Mouse (Mus musculus) CH12.LX (cell line): ENCODE measurements at regions not wholly inside any gene's neighbourhood (a gene's known extent, or its start where the extent isn't known, plus 50 kb on each side); places are given as distances from the start of the nearest gene placed in this dataset.

Experiments used
- DNase-seq: peaks from one replicate; pipeline ENCODE4 v3.0.0-alpha.2; 2013; ENCODE audit errors: extremely low read depth
- H3K27ac ChIP-seq: 2 replicates; pipeline ENCODE4 v1.5.1; 2012; ENCODE audit warnings: low read depth, mild to moderate bottlenecking, control low read depth, moderate library complexity; ENCODE audit not compliant: insufficient read depth
- H3K27me3 ChIP-seq: replicated peaks from 2 replicates; pipeline ENCODE3; 2012; ENCODE audit warnings: inconsistent platforms
- H3K36me3 ChIP-seq, 2 experiments: replicated peaks in 1 of 2; 2 replicates each; pipeline versions ENCODE3 to v1.6.1; 2012; ENCODE audit warnings: inconsistent platforms in 1 of 2, low read length in 1 of 2, mild to moderate bottlenecking in 1 of 2, mixed read lengths in 1 of 2, moderate library complexity in 1 of 2; ENCODE audit not compliant: control insufficient read depth in 1 of 2, insufficient read depth in 1 of 2
- H3K4me1 ChIP-seq, 2 experiments: 2 replicates each; pipeline ENCODE4 v1.6.1; 2012; ENCODE audit warnings: inconsistent platforms in 1 of 2, moderate library complexity in 1 of 2; ENCODE audit not compliant: insufficient read depth in 2 of 2, control insufficient read depth in 1 of 2
- H3K4me2 ChIP-seq: 2 replicates; pipeline ENCODE4 v1.6.1; 2012; ENCODE audit warnings: low read depth, mild to moderate bottlenecking, control low read depth; ENCODE audit not compliant: poor library complexity, insufficient read depth, severe bottlenecking
- H3K4me3 ChIP-seq, 3 experiments: fragments of 150-350 bp in 1 of 3; sonication (generic) in 1 of 3; replicated peaks in 1 of 3; 2 replicates each; pipeline versions ENCODE3 to v1.5.1; 2011 to 2012; ENCODE audit warnings: low read depth in 2 of 3, low read length in 2 of 3, mild to moderate bottlenecking in 2 of 3, moderate library complexity in 2 of 3, control low read depth in 1 of 3, improper control_type of control experiment in 1 of 3, inconsistent platforms in 1 of 3, mixed read lengths in 1 of 3; ENCODE audit not compliant: poor library complexity in 1 of 3
- H3K79me2 ChIP-seq: replicated peaks from 2 replicates; pipeline ENCODE4 v1.6.1; 2012; ENCODE audit warnings: mild to moderate bottlenecking, moderate library complexity; ENCODE audit not compliant: control insufficient read depth, poor library complexity, insufficient read depth, severe bottlenecking; ENCODE audit errors: extremely low read depth
- H3K9ac ChIP-seq: 2 replicates; pipeline ENCODE4 v1.6.1; 2012; ENCODE audit warnings: low read depth, mild to moderate bottlenecking, control low read depth, moderate library complexity; ENCODE audit not compliant: insufficient read depth
- H3K9me3 ChIP-seq: replicated peaks from 2 replicates; pipeline ENCODE3; 2012; ENCODE audit warnings: low read length, inconsistent platforms, mixed read lengths
- BHLHE40 ChIP-seq: IDR thresholded peaks from 2 replicates; pipeline ENCODE4 v1.6.1; 2011; ENCODE audit warnings: mild to moderate bottlenecking, low read depth, low read length, improper control_type of control experiment
- CHD1 ChIP-seq: IDR thresholded peaks from 2 replicates; pipeline ENCODE4 v1.6.1; 2012; ENCODE audit warnings: low read depth, low read length, improper control_type of control experiment, inconsistent platforms
- CHD2 ChIP-seq: IDR thresholded peaks from 2 replicates; pipeline ENCODE4 v1.6.1; 2011; ENCODE audit warnings: low read length, improper control_type of control experiment
- CTCF ChIP-seq, 2 experiments: IDR thresholded peaks in 1 of 2; conservative IDR thresholded peaks in 1 of 2; 2 replicates each; pipeline ENCODE4 v1.5.1; 2011 to 2012; ENCODE audit warnings: low read depth in 2 of 2, low read length in 2 of 2, improper control_type of control experiment in 1 of 2, inconsistent platforms in 1 of 2, mild to moderate bottlenecking in 1 of 2, moderate library complexity in 1 of 2
- E2F4 ChIP-seq: IDR thresholded peaks from 2 replicates; pipeline ENCODE4 v1.6.1; 2011; ENCODE audit warnings: low read depth, low read length, improper control_type of control experiment; ENCODE audit not compliant: insufficient replicate concordance
- ELF1 ChIP-seq: IDR thresholded peaks from 2 replicates; pipeline ENCODE4 v1.6.1; 2014; ENCODE audit warnings: low read depth, mild to moderate bottlenecking, inconsistent platforms, low read length, improper control_type of control experiment
- EP300 ChIP-seq: IDR thresholded peaks from 2 replicates; pipeline ENCODE4 v1.6.1; 2011; ENCODE audit warnings: low read length, improper control_type of control experiment
- ETS1 ChIP-seq: conservative IDR thresholded peaks from 2 replicates; pipeline ENCODE4 v1.6.1; 2012; ENCODE audit warnings: low read depth, mild to moderate bottlenecking, inconsistent platforms, low read length, improper control_type of control experiment, moderate library complexity
- GABPA ChIP-seq: IDR thresholded peaks from 2 replicates; pipeline ENCODE4 v1.6.1; 2012; ENCODE audit warnings: low read depth, low read length, improper control_type of control experiment, inconsistent platforms; ENCODE audit not compliant: insufficient replicate concordance
- HCFC1 ChIP-seq: IDR thresholded peaks from 2 replicates; pipeline ENCODE4 v1.6.1; 2012; ENCODE audit warnings: low read depth, mild to moderate bottlenecking, inconsistent platforms, low read length, improper control_type of control experiment
- IRF4 ChIP-seq: IDR thresholded peaks from 2 replicates; pipeline ENCODE4 v1.6.1; 2014; ENCODE audit warnings: low read depth, mild to moderate bottlenecking, inconsistent platforms, low read length, improper control_type of control experiment
- JUN ChIP-seq: IDR thresholded peaks from 2 replicates; pipeline ENCODE4 v1.6.1; 2011; ENCODE audit warnings: low read depth, mild to moderate bottlenecking, low read length, improper control_type of control experiment, moderate library complexity; ENCODE audit not compliant: insufficient read depth
- JUND ChIP-seq: conservative IDR thresholded peaks from 2 replicates; pipeline ENCODE4 v1.6.1; 2011; ENCODE audit warnings: low read depth, low read length, improper control_type of control experiment
- KAT2A ChIP-seq: IDR thresholded peaks from 2 replicates; pipeline ENCODE4 v1.6.1; 2012; ENCODE audit warnings: low read length, improper control_type of control experiment, inconsistent platforms; ENCODE audit not compliant: insufficient replicate concordance
- MAFK ChIP-seq: IDR thresholded peaks from 2 replicates; pipeline ENCODE4 v1.6.1; 2011; ENCODE audit warnings: low read length, improper control_type of control experiment; ENCODE audit not compliant: insufficient replicate concordance
- MYC ChIP-seq: IDR thresholded peaks from 2 replicates; pipeline ENCODE4 v1.6.1; 2011; ENCODE audit warnings: low read depth, mild to moderate bottlenecking, improper control_type of control experiment, low read length
- NELFE ChIP-seq: IDR thresholded peaks from 2 replicates; pipeline ENCODE4 v1.6.1; 2011; ENCODE audit warnings: low read depth, low read length, improper control_type of control experiment
- NRF1 ChIP-seq: IDR thresholded peaks from 2 replicates; pipeline ENCODE4 v1.6.1; 2014; ENCODE audit warnings: low read depth, mild to moderate bottlenecking, inconsistent platforms, low read length, improper control_type of control experiment, moderate library complexity
- PAX5 ChIP-seq: IDR thresholded peaks from 2 replicates; pipeline ENCODE4 v1.6.1; 2012; ENCODE audit warnings: low read length, inconsistent platforms, mixed read lengths
- RCOR1 ChIP-seq: conservative IDR thresholded peaks from 2 replicates; pipeline ENCODE4 v1.6.1; 2012; ENCODE audit warnings: low read depth, mild to moderate bottlenecking, inconsistent platforms, low read length, improper control_type of control experiment
- SIN3A ChIP-seq: IDR thresholded peaks from 2 replicates; pipeline ENCODE4 v1.6.1; 2012; ENCODE audit warnings: low read length, improper control_type of control experiment, inconsistent platforms
- SMC3 ChIP-seq: IDR thresholded peaks from 2 replicates; pipeline ENCODE4 v1.6.1; 2011; ENCODE audit warnings: low read depth, low read length, improper control_type of control experiment
- TBP ChIP-seq: conservative IDR thresholded peaks from 2 replicates; pipeline ENCODE4 v1.6.1; 2011; ENCODE audit warnings: low read depth, low read length, improper control_type of control experiment
- TCF12 ChIP-seq: IDR thresholded peaks from 2 replicates; pipeline ENCODE4 v1.6.1; 2014; ENCODE audit warnings: low read depth, mild to moderate bottlenecking, inconsistent platforms, low read length, improper control_type of control experiment
- UBTF ChIP-seq: IDR thresholded peaks from 2 replicates; pipeline ENCODE4 v1.6.1; 2012; ENCODE audit warnings: low read depth, mild to moderate bottlenecking, inconsistent platforms, low read length, improper control_type of control experiment, moderate library complexity
- USF1 ChIP-seq: IDR thresholded peaks from 2 replicates; pipeline ENCODE4 v1.6.1; 2014; ENCODE audit warnings: low read depth, mild to moderate bottlenecking, inconsistent platforms, low read length, improper control_type of control experiment
- ZC3H11A ChIP-seq: IDR thresholded peaks from 2 replicates; pipeline ENCODE4 v1.6.1; 2012; ENCODE audit warnings: low read depth, mild to moderate bottlenecking, inconsistent platforms, low read length, improper control_type of control experiment
- ZKSCAN1 ChIP-seq: IDR thresholded peaks from 2 replicates; pipeline ENCODE4 v1.6.1; 2012; ENCODE audit warnings: low read depth, inconsistent platforms, low read length, improper control_type of control experiment, borderline replicate concordance
- ZMIZ1 ChIP-seq: IDR thresholded peaks from 2 replicates; pipeline ENCODE4 v1.6.1; 2012; ENCODE audit warnings: low read depth, mild to moderate bottlenecking, inconsistent platforms, low read length, improper control_type of control experiment
- ZNF384 ChIP-seq: IDR thresholded peaks from 2 replicates; pipeline ENCODE4 v1.6.1; 2012; ENCODE audit warnings: low read depth, low read length, improper control_type of control experiment, inconsistent platforms
- dilution Hi-C: fragments of 300-500 bp; cut with MboI; formaldehyde crosslinking; loops from 2 replicates; pipeline ENCODE4 v1.14.3; 2020; ENCODE audit warnings: low sequenced_read_pairs; ENCODE audit not compliant: extremely low pct_unique_long_range_greater_than_20kb, extremely low pct_ligation_motif_present
- in situ Hi-C: fragments of 300-500 bp; cut with MboI; formaldehyde crosslinking; loops from 3 replicates; pipeline ENCODE4 v1.14.3; 2019; ENCODE audit warnings: low sequenced_read_pairs, low pct_ligation_motif_present, low pct_unique_long_range_greater_than_20kb, mixed read lengths

GRCm38 (mm10) chr7:136798605-136799004 is 95.8 kb upstream of the Mgmt start:
- H3K36me3 ChIP-seq = no peaks in the 10 kb centered on the region
- dilution Hi-C loops (no loop called here), in situ Hi-C loops (no loop called here)
- H3K4me3 ChIP-seq = no peak overlapping the region
- peak; percentile 18 for DNase-seq
- no peak overlapping the region for H3K9ac ChIP-seq
- H3K9me3 ChIP-seq = no peaks in the 10 kb centered on the region
- peaks cover 0 to 11% of the 10 kb centered on the region in 2 experiments; a peak in 2 of 4 replicates for H3K4me1 ChIP-seq
- no peaks in the 10 kb centered on the region for H3K79me2 ChIP-seq
- peak; percentile 66 for TF ChIP-seq JUN
- TF ChIP-seq ZKSCAN1 = no peak
- TF ChIP-seq SIN3A = no peak
- no peak for TF ChIP-seq CHD1
- no peak for TF ChIP-seq TCF12
- no peak for TF ChIP-seq MAFK
- TF ChIP-seq KAT2A = no peak
- TF ChIP-seq ZMIZ1 = no peak
- TF ChIP-seq USF1 = no peak
- 0 out of 2 replicates have a peak, but pooled peaks have one; percentile 44 for TF ChIP-seq ELF1
- no peak for TF ChIP-seq IRF4
- TF ChIP-seq CTCF (conservative IDR thresholded peaks at IDR 0.05 in 1 of 2, IDR thresholded peaks at IDR 0.05 in 1 of 2; ENCODE audit: low read depth in 2 of 2, low read length in 2 of 2) = no peak
- TF ChIP-seq ETS1 = no peak
- no peak for TF ChIP-seq BHLHE40
- peak; percentile 50; the same call in 1 of the 2 replicates for TF ChIP-seq JUND
- TF ChIP-seq HCFC1 = no peak
- no peak for TF ChIP-seq MYC
- no peak for TF ChIP-seq TBP
- no peak for TF ChIP-seq ZC3H11A
- no peak for TF ChIP-seq ZNF384
- no peak for TF ChIP-seq RCOR1
- TF ChIP-seq SMC3 = no peak
- no peak for TF ChIP-seq NELFE
- no peak overlapping the region for H3K4me2 ChIP-seq
- no peaks in the 10 kb centered on the region for H3K27me3 ChIP-seq
- H3K27ac ChIP-seq = no peak overlapping the region

- Histone ChIP-seq H3K27me3 (peaks cover 1% of the 10 kb centered on the region), H3K9ac (no peak overlapping the region)
- dilution Hi-C loops = no loop called here
These were observed 87.3 kb upstream of the Mgmt start for GRCm38 (mm10) chr7:136807101-136807500.

More at GRCm38 (mm10) chr7:136807101-136807500, 87.3 kb upstream of the Mgmt start:
- DNase-seq = no peak
- Histone ChIP-seq H3K4me3 (no peak overlapping the region), H3K9me3 (peaks cover 3% of the 10 kb centered on the region), H3K4me2 (no peak overlapping the region), H3K36me3 (no peaks in the 10 kb centered on the region), H3K27ac (no peak overlapping the region), H3K79me2 (no peaks in the 10 kb centered on the region), H3K4me1 (no peaks in the 10 kb centered on the region)
- in situ Hi-C loops = no loop called here
- TF ChIP-seq MYC (no peak), E2F4 (no peak), GABPA (no peak), EP300 (no peak), ZNF384 (no peak), NRF1 (no peak), JUN (no peak), CTCF (conservative IDR thresholded peaks at IDR 0.05 in 1 of 2, IDR thresholded peaks at IDR 0.05 in 1 of 2; ENCODE audit: low read depth in 2 of 2, low read length in 2 of 2) (no peak), TBP (no peak), ZMIZ1 (no peak), SMC3 (no peak), CHD2 (no peak), ZC3H11A (no peak), KAT2A (no peak), ETS1 (no peak), PAX5 (no peak), NELFE (no peak), BHLHE40 (no peak), CHD1 (no peak), UBTF (no peak)
